Mouse (Mus musculus): ENCODE results near the gene 1810010H24Rik. TPM values are rescaled to one million over a fixed set of nuclear protein-coding genes. Genes with fewer than 3 reads are reported as not detected.

1810010H24Rik gene
- polyA plus RNA-seq (2014; fragmentation: Illumina TruSeq; extraction: RNeasy Lipid Tissue Mini Kit (QIAGEN cat#74804); ENCODE audit: low read depth, low replicate concordance) = 4.0 TPM

GRCm38 (mm10) chr11:107025411-107026321 lies at the start of gene 1810010H24Rik:
Gene 1810010H24Rik, plus strand, starts transcription at chr11:107025681.

GRCm38 (mm10) chr11:106999151-106999948 lies 26.1 kb upstream of the 1810010H24Rik start, which contains the start of gene Kpna2:
Gene Kpna2, minus strand, starts transcription at chr11:106999541.

Other genes with a start within 250 kb of the 1810010H24Rik start
- 5.5 TPM for gene Polg2, start 246.1 kb upstream of the 1810010H24Rik start, polyA plus RNA-seq (2014; fragmentation: Illumina TruSeq; extraction: RNeasy Lipid Tissue Mini Kit (QIAGEN cat#74804); ENCODE audit: low read depth, low replicate concordance)
- 996 TPM for gene Ddx5, start 236.5 kb upstream of the 1810010H24Rik start, polyA plus RNA-seq (2014; fragmentation: Illumina TruSeq; extraction: RNeasy Lipid Tissue Mini Kit (QIAGEN cat#74804); ENCODE audit: low read depth, low replicate concordance)
- 17.0 TPM for gene Cep95, start 236.4 kb upstream of the 1810010H24Rik start, polyA plus RNA-seq (2014; fragmentation: Illumina TruSeq; extraction: RNeasy Lipid Tissue Mini Kit (QIAGEN cat#74804); ENCODE audit: low read depth, low replicate concordance)
- 80.2 TPM for gene Smurf2, start 105.0 kb upstream of the 1810010H24Rik start, polyA plus RNA-seq (2014; fragmentation: Illumina TruSeq; extraction: RNeasy Lipid Tissue Mini Kit (QIAGEN cat#74804); ENCODE audit: low read depth, low replicate concordance)
- 41.0 TPM for gene Kpna2, start 26.1 kb upstream of the 1810010H24Rik start, polyA plus RNA-seq (2014; fragmentation: Illumina TruSeq; extraction: RNeasy Lipid Tissue Mini Kit (QIAGEN cat#74804); ENCODE audit: low read depth, low replicate concordance)
- gene Bptf, start 106.4 kb downstream of the 1810010H24Rik start, polyA plus RNA-seq (2014; fragmentation: Illumina TruSeq; extraction: RNeasy Lipid Tissue Mini Kit (QIAGEN cat#74804); ENCODE audit: low read depth, low replicate concordance) = 30.2 TPM
- gene Nol11, start 163.7 kb downstream of the 1810010H24Rik start, polyA plus RNA-seq (2014; fragmentation: Illumina TruSeq; extraction: RNeasy Lipid Tissue Mini Kit (QIAGEN cat#74804); ENCODE audit: low read depth, low replicate concordance) = 36.3 TPM